Comparison of ENCODE assay signal across 9 mouse cellular contexts in the genomic region with DNA sequence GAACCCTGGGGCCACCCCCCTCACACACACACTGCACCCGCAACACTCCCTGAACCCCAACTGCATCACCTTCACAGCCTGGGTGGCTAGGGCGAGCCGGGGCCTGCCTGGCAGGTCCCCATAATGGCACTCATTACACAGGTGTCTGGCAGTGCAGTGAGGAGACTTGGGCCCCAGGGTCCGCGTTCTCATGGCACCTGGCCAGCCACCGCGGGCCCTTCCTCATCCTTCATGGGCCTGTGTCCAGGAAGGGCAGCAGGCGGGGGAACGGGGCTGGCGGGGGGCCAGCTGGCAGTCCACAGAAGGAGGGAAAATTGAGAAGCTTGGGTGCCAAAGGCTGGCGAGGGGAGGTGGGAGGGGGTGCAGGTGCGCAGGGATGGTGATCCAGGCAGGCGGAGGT.
DNase-seq lines count a peak whose midpoint lies in the region; ATAC-seq and TF ChIP-seq lines count a peak whose summit lies in the region.
"Had no signal": no experiment of that assay in that cellular context is flagged by ENCODE, and none has a peak within 500 bp of the region (broad histone marks: within the 10 kb centered on the region; RNA-seq: fewer than 3 reads in every experiment).

No protein-coding gene starts in this region.

- no peak for TF ChIP-seq CTCF in forebrain, postnatal 0 days (IDR thresholded peaks at IDR 0.05; ENCODE audit: low read depth)

- peak overlapping the region; percentile 12; the same call in 1 of the 2 replicates for H3K4me2 ChIP-seq in heart, embryonic 14.5 days (ENCODE audit: low read length)
- no peak overlapping the region for H3K4me2 ChIP-seq in neural tube, embryonic 13.5 days
- H3K4me2 ChIP-seq in forebrain, postnatal 0 days (ENCODE audit: low read depth) = no peak overlapping the region

- no peaks in the 10 kb centered on the region for H3K27me3 ChIP-seq in heart, embryonic 14.5 days (ENCODE audit: control insufficient read depth, insufficient read depth, low read length)
- peaks cover 21% of the 10 kb centered on the region for H3K27me3 ChIP-seq in heart, embryonic 10.5 days (ENCODE audit: insufficient read depth, poor library complexity, severe bottlenecking)
- no peaks in the 10 kb centered on the region for H3K27me3 ChIP-seq in neural tube, embryonic 13.5 days
- H3K27me3 ChIP-seq in forebrain, postnatal 0 days (ENCODE audit: insufficient read depth, low read length) = no peaks in the 10 kb centered on the region

- WGBS in heart, embryonic 14.5 days = 53% methylated on average over 13 of the region's 13 CpGs
- 89% methylated on average over 13 of the region's 13 CpGs for WGBS in heart, embryonic 10.5 days
- WGBS in neural tube, embryonic 13.5 days = 66% methylated on average over 13 of the region's 13 CpGs
- 25% methylated on average over 13 of the region's 13 CpGs for WGBS in forebrain, postnatal 0 days

- no peak for ATAC-seq in heart, embryonic 14.5 days (ENCODE audit: insufficient number of reproducible peaks, insufficient read depth, low FRiP score, low read depth)
- ATAC-seq in neural tube, embryonic 13.5 days (ENCODE audit: low read depth) = 0 out of 2 replicates have a peak, but pooled peaks have one; percentile 9
- ATAC-seq in forebrain, postnatal 0 days = no peak; the same call in 1 of the 2 replicates

- no peaks in the 10 kb centered on the region for H3K9me3 ChIP-seq in heart, embryonic 14.5 days (ENCODE audit: control insufficient read depth, low read length)
- H3K9me3 ChIP-seq in heart, embryonic 10.5 days = no peaks in the 10 kb centered on the region
- H3K9me3 ChIP-seq in neural tube, embryonic 13.5 days = no peaks in the 10 kb centered on the region
- no peaks in the 10 kb centered on the region for H3K9me3 ChIP-seq in forebrain, postnatal 0 days (ENCODE audit: low read length)

- peaks cover 4 to 11% of the 10 kb centered on the region in 2 experiments; a peak in 3 of 4 replicates for H3K4me1 ChIP-seq in heart, embryonic 14.5 days (ENCODE audit: control insufficient read depth in 2 of 2, insufficient read depth in 2 of 2, low read length in 2 of 2)
- H3K4me1 ChIP-seq in heart, embryonic 10.5 days = peaks cover 39% of the 10 kb centered on the region
- peaks cover 17% of the 10 kb centered on the region for H3K4me1 ChIP-seq in neural tube, embryonic 13.5 days (replicated peaks)
- H3K4me1 ChIP-seq in forebrain, postnatal 0 days (ENCODE audit: insufficient read depth) = no peaks in the 10 kb centered on the region

- no peak overlapping the region for H3K9ac ChIP-seq in heart, embryonic 14.5 days (ENCODE audit: low read length)
- no peak overlapping the region for H3K9ac ChIP-seq in neural tube, embryonic 13.5 days
- H3K9ac ChIP-seq in forebrain, postnatal 0 days = no peak overlapping the region

- no peaks in the 10 kb centered on the region for H3K36me3 ChIP-seq in heart, embryonic 14.5 days (ENCODE audit: control insufficient read depth, insufficient read depth, low read length)
- H3K36me3 ChIP-seq in heart, embryonic 10.5 days = no peaks in the 10 kb centered on the region
- no peaks in the 10 kb centered on the region for H3K36me3 ChIP-seq in neural tube, embryonic 13.5 days
- H3K36me3 ChIP-seq in forebrain, postnatal 0 days (ENCODE audit: insufficient read depth) = no peaks in the 10 kb centered on the region

- H3K4me3 ChIP-seq in heart, embryonic 14.5 days (ENCODE audit: control insufficient read depth in 1 of 2, insufficient read depth in 1 of 2, low read depth in 1 of 2, low read length in 2 of 2) = no peak overlapping the region
- no peak overlapping the region for H3K4me3 ChIP-seq in heart, embryonic 10.5 days
- H3K4me3 ChIP-seq in neural tube, embryonic 13.5 days = no peak overlapping the region
- H3K4me3 ChIP-seq in forebrain, postnatal 0 days (ENCODE audit: low read depth, low read length) = no peak overlapping the region
- H3K4me3 ChIP-seq: heart, adult 2 months had no signal

- H3K27ac ChIP-seq in heart, embryonic 14.5 days (replicated peaks in 1 of 2; ENCODE audit: control insufficient read depth in 1 of 2, insufficient read depth in 1 of 2, low read depth in 2 of 2, low read length in 2 of 2) = no peak overlapping the region
- no peak overlapping the region for H3K27ac ChIP-seq in heart, embryonic 10.5 days
- H3K27ac ChIP-seq in neural tube, embryonic 13.5 days (replicated peaks) = no peak overlapping the region
- H3K27ac ChIP-seq in forebrain, postnatal 0 days (ENCODE audit: low read depth, low read length) = no peak overlapping the region
- H3K27ac ChIP-seq: heart, adult 2 months had no signal

- no peak for DNase-seq in heart, embryonic 10.5 days (ENCODE audit: low spot score)
- DNase-seq in neural tube, embryonic 10.5 days (ENCODE audit: extremely low spot score, low spot score) = no peak
- DNase-seq in forebrain, postnatal 0 days = peak; percentile 48
- peak; percentile 59 to 78 for DNase-seq in lung, postnatal 4 days
- DNase-seq in spleen, postnatal 4 days (ENCODE audit: low spot score in 2 of 2) = no peak
- no peak for DNase-seq in urinary bladder, postnatal 36 days (ENCODE audit: low spot score in 2 of 2)

Comparison
In these comparisons a context has a peak if more than half of its experiments do, and no peak if none do; other contexts are left out.
1. DNase-seq: peak in forebrain, postnatal 0 days (single experiment) and lung, postnatal 4 days (2 of 2); none in heart, embryonic 10.5 days (single experiment), neural tube, embryonic 10.5 days (single experiment), spleen, postnatal 4 days (0 of 2) and urinary bladder, postnatal 36 days (0 of 2).